Mouse (Mus musculus) MEL (cell line): ENCODE measurements around the gene Sox5. TPM values are rescaled to one million over a fixed set of nuclear protein-coding genes. Genes with fewer than 3 reads are reported as not detected.

Source experiments
- DNase-seq: peaks from one replicate; pipeline ENCODE4 v3.0.0; 2011; ENCODE audit warnings: low read depth, low spot score
- H3K27ac ChIP-seq: 2 replicates; pipeline ENCODE4 v1.5.1; 2012; ENCODE audit warnings: low read depth, mild to moderate bottlenecking, control low read depth, low read length, moderate library complexity; ENCODE audit not compliant: control insufficient read depth
- H3K27me3 ChIP-seq, 2 experiments: fragments of 150-350 bp in 1 of 2; sonication (generic) in 1 of 2; 2 replicates each; pipeline ENCODE4 v1.6.1; 2012; ENCODE audit warnings: low read length in 2 of 2, mild to moderate bottlenecking in 2 of 2, improper control_type of control experiment in 1 of 2, moderate library complexity in 1 of 2; ENCODE audit not compliant: insufficient read depth in 2 of 2, control insufficient read depth in 1 of 2
- H3K36me3 ChIP-seq, 2 experiments: 2 replicates each; pipeline ENCODE4 v1.6.1; 2012 to 2014; ENCODE audit warnings: low read length in 2 of 2, improper control_type of control experiment in 1 of 2, inconsistent platforms in 1 of 2, mild to moderate bottlenecking in 1 of 2; ENCODE audit not compliant: insufficient read depth in 2 of 2, control insufficient read depth in 1 of 2
- H3K4me1 ChIP-seq, 2 experiments: fragments of 150-350 bp in 1 of 2; sonication (generic) in 1 of 2; 2 replicates each; pipeline ENCODE4 v1.6.1; 2012; ENCODE audit warnings: low read length in 2 of 2, improper control_type of control experiment in 1 of 2, mild to moderate bottlenecking in 1 of 2; ENCODE audit not compliant: insufficient read depth in 2 of 2, control insufficient read depth in 1 of 2
- H3K4me3 ChIP-seq, 2 experiments: fragments of 150-350 bp in 1 of 2; sonication (generic) in 1 of 2; 2 replicates each; pipeline ENCODE4 v1.5.1; 2012; ENCODE audit warnings: low read depth in 2 of 2, low read length in 2 of 2, mild to moderate bottlenecking in 2 of 2, moderate library complexity in 2 of 2, control low read depth in 1 of 2, improper control_type of control experiment in 1 of 2; ENCODE audit not compliant: control insufficient read depth in 1 of 2, insufficient read depth in 1 of 2
- H3K79me2 ChIP-seq: 2 replicates; pipeline ENCODE4 v1.6.1; 2012; ENCODE audit warnings: mild to moderate bottlenecking, low read length, moderate library complexity; ENCODE audit not compliant: control insufficient read depth, poor library complexity, insufficient read depth
- H3K9ac ChIP-seq: 2 replicates; pipeline ENCODE4 v1.6.1; 2012; ENCODE audit warnings: low read depth, mild to moderate bottlenecking, control low read depth, low read length, moderate library complexity; ENCODE audit not compliant: control insufficient read depth, poor library complexity, severe bottlenecking
- H3K9me3 ChIP-seq: fragments of 150-350 bp; sonication (generic); replicated peaks from 2 replicates; pipeline ENCODE4 v1.6.1; 2012; ENCODE audit warnings: mild to moderate bottlenecking, low read length, improper control_type of control experiment, moderate library complexity; ENCODE audit not compliant: insufficient read depth
- CHD2 ChIP-seq: IDR thresholded peaks from 2 replicates; pipeline ENCODE4 v1.6.1; 2011; ENCODE audit warnings: low read length, improper control_type of control experiment
- ELF1 ChIP-seq: IDR thresholded peaks from 2 replicates; pipeline ENCODE4 v1.6.1; 2014; ENCODE audit warnings: low read depth, mild to moderate bottlenecking, inconsistent platforms, low read length, improper control_type of control experiment, moderate library complexity
- EP300 ChIP-seq, 2 experiments: IDR thresholded peaks; 2 replicates each; pipeline ENCODE4 v1.6.1; 2011; ENCODE audit warnings: improper control_type of control experiment in 2 of 2, low read length in 2 of 2, low read depth in 1 of 2, mild to moderate bottlenecking in 1 of 2
- ETS1 ChIP-seq: IDR thresholded peaks from 2 replicates; pipeline ENCODE4 v1.6.1; 2012; ENCODE audit warnings: low read depth, mild to moderate bottlenecking, inconsistent platforms, low read length, improper control_type of control experiment, moderate library complexity
- GABPA ChIP-seq: IDR thresholded peaks from 2 replicates; pipeline ENCODE4 v1.6.1; 2012; ENCODE audit warnings: low read depth, mild to moderate bottlenecking, inconsistent platforms, low read length, improper control_type of control experiment, moderate library complexity
- GATA1 ChIP-seq: IDR thresholded peaks from 2 replicates; pipeline ENCODE4 v1.6.1; 2011; ENCODE audit warnings: low read depth, low read length, improper control_type of control experiment
- JUND ChIP-seq: IDR thresholded peaks from 2 replicates; pipeline ENCODE4 v1.6.1; 2011; ENCODE audit warnings: low read depth, mild to moderate bottlenecking, improper control_type of control experiment, low read length
- MAX ChIP-seq: IDR thresholded peaks from 2 replicates; pipeline ENCODE4 v1.6.1; 2011; ENCODE audit warnings: low read length, improper control_type of control experiment
- MEF2A ChIP-seq: IDR thresholded peaks from 2 replicates; pipeline ENCODE4 v1.6.1; 2014; ENCODE audit warnings: low read depth, mild to moderate bottlenecking, inconsistent platforms, low read length, improper control_type of control experiment; ENCODE audit not compliant: poor library complexity, insufficient replicate concordance, severe bottlenecking; ENCODE audit errors: extremely low read depth
- MXI1 ChIP-seq: IDR thresholded peaks from 2 replicates; pipeline ENCODE4 v1.6.1; 2011; ENCODE audit warnings: mild to moderate bottlenecking, low read depth, low read length, improper control_type of control experiment
- MYB ChIP-seq: IDR thresholded peaks from 2 replicates; pipeline ENCODE4 v1.6.1; 2011; ENCODE audit warnings: mild to moderate bottlenecking, low read depth, low read length, improper control_type of control experiment
- MYC ChIP-seq: IDR thresholded peaks from 2 replicates; pipeline ENCODE4 v1.6.1; 2011; ENCODE audit warnings: low read depth, mild to moderate bottlenecking, low read length, improper control_type of control experiment, moderate library complexity
- POLR2AphosphoS2 ChIP-seq: IDR thresholded peaks from 2 replicates; pipeline ENCODE4 v1.6.1; 2011; ENCODE audit warnings: low read length, improper control_type of control experiment
- RAD21 ChIP-seq: IDR thresholded peaks from 2 replicates; pipeline ENCODE4 v1.6.1; 2011; ENCODE audit warnings: mild to moderate bottlenecking, low read depth, low read length, improper control_type of control experiment
- RCOR1 ChIP-seq: IDR thresholded peaks from 2 replicates; pipeline ENCODE4 v1.6.1; 2012; ENCODE audit warnings: low read depth, mild to moderate bottlenecking, inconsistent platforms, low read length, improper control_type of control experiment
- TAL1 ChIP-seq: IDR thresholded peaks from 2 replicates; pipeline ENCODE4 v1.6.1; 2012; ENCODE audit warnings: mild to moderate bottlenecking, inconsistent platforms, low read length, moderate library complexity, mixed read lengths
- TCF12 ChIP-seq: IDR thresholded peaks from 2 replicates; pipeline ENCODE4 v1.6.1; 2014; ENCODE audit warnings: low read depth, mild to moderate bottlenecking, inconsistent platforms, low read length, improper control_type of control experiment, moderate library complexity
- UBTF ChIP-seq: IDR thresholded peaks from 2 replicates; pipeline ENCODE4 v1.6.1; 2012; ENCODE audit warnings: low read depth, mild to moderate bottlenecking, inconsistent platforms, low read length, improper control_type of control experiment, moderate library complexity, borderline replicate concordance; ENCODE audit not compliant: insufficient read depth
- ZNF384 ChIP-seq: IDR thresholded peaks from 2 replicates; pipeline ENCODE4 v1.6.1; 2012; ENCODE audit warnings: low read depth, mild to moderate bottlenecking, inconsistent platforms, low read length, improper control_type of control experiment
- polyA plus RNA-seq, 2 experiments: library from polyadenylated mRNA; stranded (reverse) in 1 of 2; unstranded in 1 of 2; fragments of >175 nt in 1 of 2; fragments of >200 nt in 1 of 2; gene quantifications; 2 replicates each; pipeline versions ENCODE4 v1.2.1 to v1.2.4; 2012; ENCODE audit warnings: low replicate concordance in 2 of 2, low read depth in 1 of 2; ENCODE audit not compliant: insufficient read length in 2 of 2, insufficient read depth in 1 of 2, missing spikeins in 1 of 2
- total RNA-seq: library from RNA; depleted of rRNA; stranded (reverse); fragments of 300-350 nt; gene quantifications from 2 replicates; pipeline ENCODE4 v1.2.3, GENCODE M21; 2012

Sox5 gene
- total and polyA plus RNA-seq, 3 experiments, result 0.19 to 3.0 TPM; not detected in 1

DNA sequence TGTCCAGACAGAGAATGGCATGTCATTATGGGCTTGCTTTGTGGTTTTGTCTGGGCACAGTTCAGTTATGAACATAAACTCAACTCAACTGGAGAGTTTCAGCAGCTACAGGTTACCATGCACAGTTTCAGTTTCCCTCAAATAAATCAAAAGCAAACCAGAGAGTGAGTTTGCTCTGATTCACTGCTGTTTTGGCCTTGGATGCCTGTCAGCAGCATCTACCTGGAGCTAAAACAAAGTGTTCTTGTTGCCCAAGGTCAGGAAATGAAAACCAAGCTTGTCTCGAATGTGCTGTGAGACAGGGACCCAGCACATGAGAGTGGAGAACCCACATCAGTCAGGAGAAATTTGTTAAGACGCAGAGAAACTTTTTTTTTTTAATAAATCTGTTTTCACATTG lies 951.6 kb downstream of the Sox5 start:
- Histone ChIP-seq H3K27me3 (no peaks in the 10 kb centered on the region), H3K9me3 (no peaks in the 10 kb centered on the region), H3K4me1 (peaks cover 4 to 27% of the 10 kb centered on the region in 2 experiments), H3K4me3 (no peak overlapping the region), H3K79me2 (peaks cover 20% of the 10 kb centered on the region), H3K27ac (no peak overlapping the region), H3K9ac (no peak overlapping the region), H3K36me3 (peaks cover 0 to 23% of the 10 kb centered on the region in 2 experiments; a peak in 2 of 4 replicates)
- DNase-seq, result no peak
- TF ChIP-seq GATA1 (no peak), UBTF (no peak), JUND (no peak), RAD21 (no peak), MXI1 (no peak), ZNF384 (no peak), MEF2A (no peak), ELF1 (no peak), TAL1 (no peak), MYB (no peak), ETS1 (no peak), POLR2AphosphoS2 (no peak), MAX (no peak), RCOR1 (no peak), MYC (no peak), CHD2 (no peak), TCF12 (no peak), GABPA (no peak)

DNA sequence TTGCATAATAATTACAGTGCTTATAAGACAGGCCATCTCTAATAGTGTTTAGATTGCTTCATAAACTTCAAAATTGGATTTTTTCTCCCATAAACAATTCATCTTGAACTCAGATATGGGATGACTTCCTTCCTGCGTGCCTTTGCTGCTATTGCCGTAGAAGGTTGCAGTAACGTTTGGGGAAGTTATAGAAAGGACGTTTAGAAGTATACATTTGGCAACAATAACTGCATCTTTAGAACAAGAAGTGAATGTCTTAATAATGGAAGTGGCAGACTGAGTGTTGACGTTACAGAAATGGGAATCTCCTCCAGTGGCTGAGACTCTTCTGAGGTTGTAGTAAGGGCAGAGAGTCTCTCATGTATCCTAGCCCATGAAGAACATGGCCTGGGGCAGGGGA lies 955.0 kb downstream of the Sox5 start:
- peak overlapping the region; percentile 46 for H3K9ac ChIP-seq

More for the DNA sequence above, 955.0 kb downstream of the Sox5 start:
- Histone ChIP-seq H3K4me1 (peaks cover 3 to 17% of the 10 kb centered on the region in 2 experiments; a peak in 3 of 4 replicates), H3K27me3 (no peaks in the 10 kb centered on the region), H3K4me3 (peak overlapping the region in 1 of 2 experiments; percentile 23; a peak in 1 of 4 replicates), H3K36me3 (peaks cover 0 to 18% of the 10 kb centered on the region in 2 experiments; a peak in 2 of 4 replicates), H3K27ac (peak overlapping the region; percentile 53), H3K9me3 (no peaks in the 10 kb centered on the region), H3K79me2 (no peaks in the 10 kb centered on the region)
- DNase-seq, result peak; percentile 60
- TF ChIP-seq TCF12 (no peak), ZNF384 (no peak), EP300 (IDR thresholded peaks at IDR 0.05; ENCODE audit: low read depth in 1 of 2, low read length in 2 of 2) (peak in 1 of 2 experiments; percentile 25; a peak in 1 of 4 replicates)
